Mouse (Mus musculus): Measurements from ENCODE around the gene Kbtbd12.

DNA sequence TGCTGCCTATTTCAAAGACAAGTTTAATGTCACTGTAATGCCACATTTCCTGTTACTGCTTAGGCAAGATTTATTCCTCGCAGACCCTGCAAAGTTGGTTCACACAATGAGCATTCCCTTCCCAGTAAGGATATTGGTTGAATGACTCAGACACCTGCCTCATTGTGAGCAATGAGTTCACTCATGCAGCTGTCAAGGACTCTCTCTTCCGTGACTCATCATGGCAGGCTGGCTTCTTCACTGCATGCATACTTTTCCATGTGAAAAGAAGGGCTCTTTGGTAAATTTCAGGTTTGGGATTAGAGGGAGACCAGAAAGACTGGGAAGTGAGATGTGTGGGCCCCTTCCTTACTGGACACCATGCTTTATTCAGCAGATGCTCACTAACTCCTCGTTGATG is 50.7 kb downstream of the Kbtbd12 start:
- no peak for TF ChIP-seq CTCF (IDR thresholded peaks at IDR 0.05; ENCODE audit: low read depth)
- no peak for TF ChIP-seq EP300 (optimal IDR thresholded peaks at IDR 0.05)
